ENCODE assay signal across 9 mouse cellular contexts in genomic region chr16:63856658-63857552, GRCm38 (mm10). TPM values are rescaled to one million over a fixed set of nuclear protein-coding genes. Genes with fewer than 3 reads are reported as not detected.
DNase-seq lines count a peak whose midpoint lies in the region; ATAC-seq lines count a peak whose summit lies in the region.
"Had no signal": no experiment of that assay in that cellular context is flagged by ENCODE, and none has a peak within 500 bp of the region (broad histone marks: within the 10 kb centered on the region; RNA-seq: fewer than 3 reads in every experiment).

No protein-coding gene starts in this region.

- WGBS in hindbrain, embryonic 12.5 days, result 4% methylated on average over 28 of the region's 33 CpGs
- WGBS in lung, embryonic 15.5 days, result 4% methylated on average over 33 of the region's 33 CpGs

- no peaks in the 10 kb centered on the region for H3K27me3 ChIP-seq in hindbrain, embryonic 12.5 days
- no peaks in the 10 kb centered on the region for H3K27me3 ChIP-seq in lung, embryonic 15.5 days

- peak; percentile 93 for ATAC-seq in hindbrain, embryonic 12.5 days (ENCODE audit: low FRiP score)
- peak; percentile 93 for ATAC-seq in lung, embryonic 15.5 days (ENCODE audit: borderline replicate concordance, extremely low read depth, low FRiP score, low TSS enrichment)
- no peak for ATAC-seq in activated CD4-positive, CD25-positive, alpha-beta regulatory T cell, adult 4 months

- peak; percentile 23 to 43 for DNase-seq in adrenal gland, adult 18-20 months (ENCODE audit: low spot score in 2 of 2)
- peak; percentile 88 to 93 for DNase-seq in cerebellum, postnatal 25 days
- DNase-seq in frontal cortex, postnatal 25 days (ENCODE audit: low spot score in 2 of 2), result peak; percentile 60 to 67
- peak; percentile 76 to 78 for DNase-seq in layer of hippocampus, postnatal 14 days (ENCODE audit: low spot score in 2 of 2)
- DNase-seq in retina, embryonic 14.5 days (ENCODE audit: low spot score), result peak; percentile 87

- H3K4me1 ChIP-seq in hindbrain, embryonic 12.5 days, result peaks cover 3% of the 10 kb centered on the region; the same call in 1 of the 2 replicates
- H3K4me1 ChIP-seq in lung, embryonic 15.5 days, result peaks cover 10% of the 10 kb centered on the region; the same call in 1 of the 2 replicates

- peak overlapping the region; percentile 89 for H3K27ac ChIP-seq in hindbrain, embryonic 12.5 days
- peak overlapping the region; percentile 84 for H3K27ac ChIP-seq in lung, embryonic 15.5 days

- H3K4me3 ChIP-seq in hindbrain, embryonic 12.5 days, result peak overlapping the region; percentile 59
- peak overlapping the region; percentile 65 for H3K4me3 ChIP-seq in lung, embryonic 15.5 days
- H3K4me3 ChIP-seq: erythroblast, embryonic 14.5 days had no signal

- H3K36me3 ChIP-seq in hindbrain, embryonic 12.5 days, result no peaks in the 10 kb centered on the region
- H3K36me3 ChIP-seq in lung, embryonic 15.5 days, result no peaks in the 10 kb centered on the region

- no peaks in the 10 kb centered on the region for H3K9me3 ChIP-seq in hindbrain, embryonic 12.5 days (replicated peaks)
- no peaks in the 10 kb centered on the region for H3K9me3 ChIP-seq in lung, embryonic 15.5 days

- peak overlapping the region; percentile 77 for H3K4me2 ChIP-seq in hindbrain, embryonic 12.5 days (replicated peaks)
- peak overlapping the region; percentile 88 for H3K4me2 ChIP-seq in lung, embryonic 15.5 days

- H3K9ac ChIP-seq in hindbrain, embryonic 12.5 days, result peak overlapping the region; percentile 65
- H3K9ac ChIP-seq in lung, embryonic 15.5 days, result peak overlapping the region; percentile 69

RNA-seq across cellular contexts. Expression of gene Epha3, which starts 7.1 kb away (rescaled TPM):
- total RNA-seq in adrenal gland, adult 18-20 months (2021), result 1 to 10 TPM in 1 of 2 experiments, under 1 TPM in 1; 0.73 to 1.1 TPM
- 63.1 and 69.5 TPM in 2 replicates for polyA plus RNA-seq in hindbrain, embryonic 12.5 days (2016; fragmentation: Nextera tagmentation; extraction: Ambion mirVana)
- 10 to 100 TPM; 22.9 to 24.0 TPM for total RNA-seq in layer of hippocampus, postnatal 14 days (2021)
- polyA plus RNA-seq in lung, embryonic 15.5 days (2015; fragmentation: Nextera tagmentation; extraction: Ambion mirVana), result 32.5 and 35.0 TPM in 2 replicates
- 1 to 10 TPM in 1 of 2 experiments, under 1 TPM in 1; 0.57 to 1.2 TPM for polyA plus RNA-seq in activated CD4-positive, CD25-positive, alpha-beta regulatory T cell, adult 4 months (2017; shearing (Covaris generic))
- polyA plus RNA-seq: erythroblast, embryonic 14.5 days had no signal

Comparison
In these comparisons a context has a peak if more than half of its experiments do, and no peak if none do; other contexts are left out.
1. DNase-seq: peak in every context shown above with its lines; median percentile 90 in cerebellum, postnatal 25 days; 87 in retina, embryonic 14.5 days; 77 in layer of hippocampus, postnatal 14 days; 64 in frontal cortex, postnatal 25 days; 33 in adrenal gland, adult 18-20 months.
2. RNA of gene Epha3, which starts 7.1 kb away (polyA plus RNA-seq): 63.1 to 69.5 TPM in hindbrain, embryonic 12.5 days and 32.5 to 35.0 TPM in lung, embryonic 15.5 days; 0.57 to 1.2 TPM in activated CD4-positive, CD25-positive, alpha-beta regulatory T cell, adult 4 months; every median in the first group is over 10 times any median in the second.